Mouse (Mus musculus) thymus, adult 2 months (tissue): ENCODE results near the gene Esyt3. TPM values are rescaled to one million over a fixed set of nuclear protein-coding genes. Genes with fewer than 3 reads are reported as not detected.

Source experiments
- DNase-seq: peaks from one replicate; pipeline ENCODE4 v3.0.0; 2021
- H3K27ac ChIP-seq: fragments of 200-500 bp; 2 replicates; pipeline ENCODE4 v1.5.1; 2012; ENCODE audit warnings: low read length, control low read depth; ENCODE audit not compliant: control insufficient read depth, insufficient read depth
- H3K27me3 ChIP-seq: fragments of 200-500 bp; 2 replicates; pipeline ENCODE4 v1.6.1; 2012; ENCODE audit warnings: mild to moderate bottlenecking, low read length, moderate library complexity, mixed read lengths; ENCODE audit not compliant: control insufficient read depth, insufficient read depth
- H3K36me3 ChIP-seq: fragments of 200-500 bp; 2 replicates; pipeline ENCODE4 v1.6.1; 2012; ENCODE audit warnings: mild to moderate bottlenecking, low read length, moderate library complexity; ENCODE audit not compliant: control insufficient read depth, insufficient read depth
- H3K4me1 ChIP-seq: fragments of 200-500 bp; replicated peaks from 2 replicates; pipeline ENCODE4 v1.6.1; 2012; ENCODE audit warnings: low read length; ENCODE audit not compliant: control insufficient read depth, insufficient read depth
- H3K4me3 ChIP-seq: fragments of 200-500 bp; 2 replicates; pipeline ENCODE4 v1.5.1; 2012; ENCODE audit warnings: mild to moderate bottlenecking, low read length, control low read depth, moderate library complexity; ENCODE audit not compliant: control insufficient read depth, insufficient read depth
- CTCF ChIP-seq: fragments of 200-500 bp; IDR thresholded peaks from 2 replicates; pipeline ENCODE4 v1.5.1; 2012; ENCODE audit warnings: mild to moderate bottlenecking, control low read depth, low read length, moderate library complexity, borderline replicate concordance; ENCODE audit not compliant: control insufficient read depth, poor library complexity, insufficient read depth; ENCODE audit errors: extremely low read depth
- POLR2A ChIP-seq: fragments of 200-500 bp; IDR thresholded peaks from 2 replicates; pipeline ENCODE4 v1.6.1; 2012; ENCODE audit warnings: mild to moderate bottlenecking, low read length, control low read depth, moderate library complexity; ENCODE audit not compliant: control insufficient read depth, poor library complexity, insufficient read depth; ENCODE audit errors: extremely low read depth
- WGBS: fragments of 180-500 bp; shearing (Covaris S2); methylation state at CpG from one replicate; pipeline ENCODE4 v1.1.7; 2018; 5-methylcytosine and 5-hydroxymethylcytosine counted together
- polyA plus RNA-seq: library from polyadenylated mRNA; depleted of rRNA; stranded (reverse); fragments of >200 nt; gene quantifications from 2 replicates; pipeline ENCODE4 v1.2.3, GENCODE M21; 2012; rRNA removed

Esyt3 gene
- 0.15 and 0.66 TPM in 2 replicates for polyA plus RNA-seq

DNA sequence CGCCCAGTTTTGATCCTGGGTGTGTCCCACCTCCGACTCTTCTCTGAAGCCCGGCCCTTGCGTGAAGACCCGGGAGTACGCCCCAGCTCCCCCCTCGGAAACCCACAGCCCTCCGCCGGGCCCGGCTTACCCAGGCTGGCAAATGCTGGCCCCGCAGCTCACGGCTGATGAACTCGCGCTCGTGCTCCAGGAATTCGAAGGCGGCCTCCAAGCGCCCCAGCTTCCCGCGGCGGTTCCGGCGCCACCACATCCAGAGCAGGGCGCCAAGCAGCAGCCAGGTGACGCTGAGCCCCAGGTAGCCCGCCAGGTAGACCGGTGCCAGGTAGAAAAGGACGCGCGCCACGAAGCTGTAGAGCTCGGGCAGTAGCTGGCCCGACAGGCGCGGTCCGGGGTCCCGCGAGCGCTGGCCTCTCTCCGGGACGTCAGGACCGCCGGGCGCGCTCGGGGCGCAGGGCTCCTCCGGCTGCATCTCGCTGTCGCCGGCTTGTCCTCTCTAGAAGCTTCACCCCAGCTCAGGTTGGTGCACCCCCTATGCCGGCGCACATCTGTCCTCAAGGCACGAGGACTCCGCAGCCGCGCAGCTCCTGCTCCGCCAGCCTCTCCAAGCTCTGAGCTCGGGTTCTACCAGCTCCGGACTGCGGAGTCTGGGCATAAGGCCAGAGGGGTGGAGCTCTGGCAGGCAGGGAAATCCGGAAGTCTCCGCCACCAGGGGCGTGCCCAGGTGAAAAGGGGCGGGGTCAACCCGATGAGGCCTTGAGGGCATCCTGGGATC, at the start of gene Esyt3:
Gene Esyt3 (minus strand): TSS at position 637 of the 772 bp plus-strand sequence.
- H3K27ac ChIP-seq, result no peak within 1 kb of the TSS
- no peak for DNase-seq
- peaks cover 6% of the 10 kb centered on the region; the same call in 1 of the 2 replicates for H3K27me3 ChIP-seq
- WGBS, result 3% methylated on average over 66 of the region's 66 CpGs
- no peaks in the 10 kb centered on the region for H3K36me3 ChIP-seq
- TF ChIP-seq POLR2A (no peak), CTCF (no peak)
- no peaks in the 10 kb centered on the region for H3K4me1 ChIP-seq
- H3K4me3 ChIP-seq, result no peak within 1 kb of the TSS

DNA sequence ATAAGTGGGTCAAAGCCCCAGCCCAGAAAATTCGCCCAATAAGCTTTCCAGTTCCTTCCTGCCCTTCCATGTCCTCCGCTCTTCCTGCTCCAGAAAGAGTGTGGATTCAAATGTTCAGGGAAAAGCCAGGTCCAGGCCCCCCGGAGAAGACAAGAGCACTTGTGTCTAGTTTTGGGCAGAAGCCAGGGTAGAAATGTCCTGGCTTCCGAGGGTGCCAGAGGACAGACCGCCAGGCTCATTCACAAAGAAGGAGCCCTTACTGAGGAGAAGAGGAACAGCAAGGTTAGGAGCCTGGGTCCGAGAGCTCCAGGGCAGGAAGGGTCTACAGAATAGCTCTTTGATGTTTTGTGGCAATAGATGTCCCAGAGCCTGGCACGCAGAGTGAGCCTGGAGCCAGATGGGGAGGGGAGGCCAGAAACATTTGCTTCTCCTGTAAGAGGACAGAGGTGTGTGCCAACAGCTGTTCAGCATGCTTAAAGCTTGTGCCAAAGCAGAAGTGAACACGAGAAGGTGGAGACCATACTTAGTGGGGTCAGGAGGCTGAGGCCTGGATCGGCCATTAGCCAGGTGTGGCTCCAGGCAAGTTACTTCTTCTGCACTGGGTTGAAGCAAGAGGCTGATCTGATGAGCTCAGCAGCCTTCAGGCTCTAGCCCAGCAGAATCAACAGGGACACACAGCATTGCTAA, 43.1 kb upstream of the Esyt3 start:
- Histone ChIP-seq H3K27ac (no peak overlapping the region), H3K36me3 (no peaks in the 10 kb centered on the region), H3K4me1 (no peaks in the 10 kb centered on the region; the same call in 1 of the 2 replicates), H3K27me3 (no peaks in the 10 kb centered on the region), H3K4me3 (no peak overlapping the region)
- DNase-seq, result no peak
- TF ChIP-seq POLR2A (no peak), CTCF (no peak)
- WGBS, result 85% methylated on average over 9 of the region's 9 CpGs

DNA sequence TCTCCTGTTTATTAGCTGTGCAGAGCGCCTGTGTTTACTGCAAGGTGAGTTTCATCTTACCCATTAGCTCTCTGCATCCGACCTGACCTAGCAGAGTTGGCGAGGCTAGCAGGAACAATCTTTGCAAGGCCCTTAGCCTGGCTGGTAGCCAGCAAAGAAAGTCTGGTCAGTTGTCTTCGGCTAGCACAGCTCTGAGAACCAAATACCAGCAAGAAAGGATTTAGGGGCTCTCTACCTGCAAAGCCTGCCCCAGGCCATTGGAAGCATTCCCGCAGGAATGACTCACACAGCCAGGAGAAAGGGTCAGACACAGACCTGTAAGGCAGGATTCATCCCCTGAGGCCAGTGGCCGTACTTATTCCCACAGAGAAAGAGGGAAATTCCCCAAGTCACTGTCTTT, 42.4 kb upstream of the Esyt3 start:
- Histone ChIP-seq H3K27me3 (no peaks in the 10 kb centered on the region), H3K4me1 (no peaks in the 10 kb centered on the region; the same call in 1 of the 2 replicates), H3K27ac (no peak overlapping the region), H3K4me3 (no peak overlapping the region), H3K36me3 (no peaks in the 10 kb centered on the region)
- TF ChIP-seq CTCF (no peak), POLR2A (no peak)
- no peak for DNase-seq
- 90% methylated on average over 6 of the region's 6 CpGs for WGBS

DNA sequence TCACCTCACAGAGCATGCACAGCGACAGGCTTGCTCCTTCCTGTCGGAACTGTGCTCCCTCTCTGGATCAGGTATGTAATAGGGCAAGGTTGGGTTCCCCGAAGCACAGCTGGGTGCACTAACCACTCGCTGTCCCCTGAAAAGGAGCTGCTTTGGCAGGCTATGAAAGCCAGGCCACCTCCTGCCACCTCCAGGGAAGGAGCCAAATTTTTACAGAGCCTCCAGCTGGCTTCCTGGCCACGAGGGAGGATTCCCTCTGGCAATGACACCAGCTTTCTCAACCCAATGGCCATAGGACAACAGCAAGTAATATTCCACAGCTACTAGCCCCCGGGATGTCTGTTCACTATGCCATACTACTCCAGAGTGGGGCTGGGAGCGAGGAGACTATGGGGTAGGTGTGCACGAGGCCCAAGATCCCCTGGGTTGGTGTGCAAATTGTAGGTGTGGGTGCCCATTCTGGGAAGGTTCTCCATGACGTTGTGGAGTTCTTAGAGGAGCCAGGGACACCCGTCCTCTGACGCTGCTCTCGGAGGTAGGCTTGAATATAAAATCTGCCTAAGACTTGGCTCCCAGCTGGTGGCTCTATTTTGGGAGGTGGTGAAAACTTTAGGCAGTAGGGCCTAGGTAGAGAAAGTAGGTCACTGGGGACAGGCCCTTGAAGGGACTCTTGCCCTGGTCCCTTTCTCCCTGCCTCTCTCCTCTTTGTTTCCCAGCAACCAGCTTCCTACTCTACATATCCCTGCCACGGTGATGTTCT, 38.9 kb upstream of the Esyt3 start:
- H3K27ac ChIP-seq, result no peak overlapping the region
- TF ChIP-seq POLR2A (no peak), CTCF (no peak)
- H3K4me3 ChIP-seq, result no peak overlapping the region
- H3K27me3 ChIP-seq, result no peaks in the 10 kb centered on the region
- DNase-seq, result no peak
- H3K4me1 ChIP-seq, result no peaks in the 10 kb centered on the region; the same call in 1 of the 2 replicates
- H3K36me3 ChIP-seq, result no peaks in the 10 kb centered on the region
- 92% methylated on average over 13 of the region's 13 CpGs for WGBS

DNA sequence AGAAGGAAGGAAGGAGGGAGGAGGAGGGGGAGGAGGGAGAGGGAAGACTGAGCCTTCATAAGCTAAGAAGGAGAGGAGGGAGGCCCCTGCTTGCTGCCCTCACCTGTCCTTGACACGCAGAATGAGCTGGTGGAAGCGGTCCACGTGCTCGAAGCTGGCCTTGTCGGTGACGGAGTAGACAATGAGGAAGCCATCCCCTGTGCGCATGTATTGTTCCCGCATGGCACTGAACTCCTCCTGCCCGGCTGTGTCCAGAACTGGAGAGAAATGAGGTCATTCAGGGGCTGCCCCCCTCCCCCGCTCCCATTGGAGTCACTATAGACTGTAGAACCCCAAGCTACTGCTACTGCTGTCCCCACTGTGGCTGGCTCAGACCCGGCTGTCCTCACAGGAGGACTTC, 36.0 kb upstream of the Esyt3 start:
- Histone ChIP-seq H3K27me3 (no peaks in the 10 kb centered on the region), H3K4me3 (no peak overlapping the region), H3K27ac (no peak overlapping the region), H3K4me1 (no peaks in the 10 kb centered on the region), H3K36me3 (no peaks in the 10 kb centered on the region)
- DNase-seq, result no peak
- TF ChIP-seq CTCF (no peak), POLR2A (no peak)
- 93% methylated on average over 11 of the region's 11 CpGs for WGBS

DNA sequence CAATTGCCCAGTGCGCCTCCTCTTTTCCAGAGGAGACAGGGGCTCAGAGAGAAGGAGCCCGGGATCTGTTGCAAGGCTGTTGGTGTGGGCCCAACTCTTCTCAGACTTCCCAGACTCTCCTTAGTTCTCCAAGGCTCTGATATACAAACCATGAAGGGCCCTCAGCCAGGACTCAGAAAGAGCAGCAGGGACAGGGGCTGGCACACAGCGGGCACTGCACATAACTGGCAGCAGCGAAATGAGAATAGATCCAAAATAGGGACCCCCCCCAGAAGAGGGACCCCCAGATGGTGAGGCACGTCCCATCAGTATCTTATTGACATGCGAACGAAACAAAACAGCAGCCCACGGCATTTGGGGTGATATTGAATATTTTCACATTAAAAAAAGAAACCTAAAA, 34.8 kb upstream of the Esyt3 start:
- H3K4me3 ChIP-seq, result no peak overlapping the region
- TF ChIP-seq CTCF, result no peak
- TF ChIP-seq POLR2A, result no peak

More for the DNA sequence above, 34.8 kb upstream of the Esyt3 start:
- Histone ChIP-seq H3K4me1 (no peaks in the 10 kb centered on the region), H3K36me3 (no peaks in the 10 kb centered on the region), H3K27ac (no peak overlapping the region), H3K27me3 (no peaks in the 10 kb centered on the region)
- no peak for DNase-seq
- WGBS, result 95% methylated on average over 8 of the region's 8 CpGs
